Mouse (Mus musculus) embryo, embryonic 11 days (tissue): ENCODE data around the gene Sirt4.
"Not testable (repeated sequence)": the region's sequence is repeated elsewhere in the genome, so short reads cannot be mapped to it uniquely, and the experiment has no call there.

Source experiments
- DNase-seq: peaks from one replicate; pipeline ENCODE4 v3.0.0-alpha.2; 2015

The Sirt4 gene

GRCm38 (mm10) chr5:115514896-115515587, 30.5 kb upstream of the Sirt4 start:
- DNase-seq, result no peak

DNA sequence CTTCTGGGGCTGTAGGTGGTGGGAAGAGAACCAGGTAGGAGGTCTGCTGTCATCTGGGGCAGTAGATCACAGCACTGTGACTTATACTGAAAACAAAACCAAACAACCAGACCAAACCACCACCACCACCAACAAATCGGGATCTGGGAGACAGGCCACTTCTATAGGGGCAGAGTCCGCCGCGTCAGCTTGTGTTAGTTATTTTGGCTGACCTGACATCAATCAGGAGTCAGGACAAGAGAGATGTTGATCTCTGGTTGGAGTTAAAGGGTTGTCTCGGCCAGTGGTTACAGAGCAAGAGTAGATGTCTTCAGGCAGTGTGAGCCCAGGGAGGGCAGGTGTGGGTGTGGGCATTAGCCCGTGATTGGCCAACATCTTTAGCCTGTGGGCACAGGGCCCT, 29.8 kb upstream of the Sirt4 start:
- no peak for DNase-seq

DNA sequence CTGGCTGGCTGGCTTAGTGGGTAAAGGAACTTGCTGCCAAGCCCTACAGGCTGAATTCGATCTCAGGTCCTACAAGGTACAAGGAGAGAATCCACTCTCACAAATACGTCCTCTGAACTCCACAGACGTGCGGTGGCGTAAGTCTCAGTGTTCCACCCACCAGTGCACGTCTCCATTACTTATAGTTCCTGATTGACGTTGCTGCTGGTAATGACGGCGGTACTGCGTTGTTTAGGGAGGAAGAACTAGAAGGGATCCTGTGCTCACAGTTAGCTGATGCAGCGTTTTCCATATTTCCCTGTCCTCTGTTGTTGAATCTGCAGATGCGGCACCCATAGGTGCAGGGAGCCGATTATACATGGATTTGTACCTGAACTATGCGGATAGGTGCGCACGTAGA, 29.2 kb upstream of the Sirt4 start:
- no peak for DNase-seq

- DNase-seq, result no peak
Measured at GRCm38 (mm10) chr5:115513246-115513645, 28.7 kb upstream of the Sirt4 start.

- DNase-seq, result no peak
Measured at GRCm38 (mm10) chr5:115512375-115512774, 27.9 kb upstream of the Sirt4 start.

DNA sequence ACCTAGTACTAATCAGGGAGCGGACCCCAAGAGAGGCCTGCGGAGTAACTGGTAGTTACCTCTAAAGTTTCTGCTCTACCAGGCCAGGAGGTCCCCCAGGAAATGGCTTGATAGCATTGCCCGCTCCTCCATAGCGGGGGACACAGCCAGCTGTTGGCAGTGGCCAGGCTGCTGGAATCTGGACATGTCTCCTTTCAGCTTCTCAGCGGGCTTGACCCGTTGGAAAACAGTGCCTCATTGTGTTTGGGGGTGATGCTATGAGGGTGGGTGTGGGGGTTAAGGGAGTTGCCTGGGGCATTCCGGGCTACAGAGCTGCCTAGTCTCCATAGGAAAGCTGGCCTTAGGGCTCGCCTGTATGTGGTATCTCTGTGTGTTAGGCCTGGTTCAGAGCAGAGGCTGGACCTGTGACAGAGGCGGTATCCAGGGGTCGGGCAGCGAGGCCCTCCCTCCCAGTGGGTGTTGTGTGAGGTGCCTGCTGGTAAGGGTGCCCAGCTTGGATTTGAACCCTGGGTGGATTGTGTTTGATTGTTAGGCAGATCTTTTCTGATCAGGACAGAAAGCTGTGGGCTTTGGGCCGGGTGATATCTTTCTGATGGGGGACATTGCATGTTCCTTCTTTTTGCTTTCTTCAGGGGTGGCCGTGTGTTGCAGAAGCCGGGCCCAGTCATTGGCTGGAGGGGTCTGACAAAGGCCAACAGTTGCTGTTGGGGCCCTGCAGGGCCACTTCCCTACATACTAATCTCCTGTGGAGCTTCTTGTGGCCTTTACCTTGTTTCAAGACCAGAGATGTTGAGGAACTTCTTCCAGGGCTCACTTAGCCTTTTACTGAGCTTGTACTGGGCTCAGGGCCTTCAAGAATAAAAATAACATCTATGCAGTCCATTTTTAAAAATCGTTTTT, 25.5 kb upstream of the Sirt4 start:
- no peak for DNase-seq

DNA sequence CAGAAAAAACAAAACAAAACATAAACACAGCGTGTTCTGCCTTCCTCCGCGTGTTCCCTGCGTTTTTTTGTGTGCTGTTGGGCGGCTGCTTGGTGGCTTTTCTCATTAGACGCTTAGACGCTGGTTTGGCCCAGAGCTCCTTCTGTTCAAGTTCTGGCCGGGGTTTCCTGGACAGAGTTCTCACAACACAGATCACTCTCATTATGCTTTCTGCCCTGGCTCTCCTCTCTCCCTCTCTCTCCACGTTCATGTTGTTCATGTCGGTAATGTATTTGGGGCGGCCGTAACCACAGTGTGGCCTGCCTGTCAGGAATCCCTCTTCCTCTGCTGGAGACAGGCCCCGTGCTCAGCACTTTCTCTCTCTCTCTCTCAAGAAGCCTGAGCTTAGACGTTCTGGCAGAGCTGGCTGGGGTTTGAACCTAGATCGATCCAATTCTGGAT, 24.8 kb upstream of the Sirt4 start:
- DNase-seq, result no peak

DNA sequence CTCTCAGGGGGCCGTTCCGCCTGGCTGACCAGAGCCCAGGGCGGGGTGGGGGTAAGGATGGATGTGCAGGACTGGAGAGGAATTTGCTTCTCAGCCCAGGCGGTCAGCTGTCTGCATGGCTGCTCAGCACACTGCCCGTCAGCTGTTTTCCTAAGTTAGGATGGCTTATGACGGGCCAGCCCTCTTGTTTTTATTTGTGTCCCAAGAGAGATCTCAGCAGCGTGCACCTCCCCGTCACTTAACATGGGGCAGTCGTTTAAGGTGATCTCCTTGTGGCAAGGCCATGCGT, 24.3 kb upstream of the Sirt4 start:
- peak; percentile 57 for DNase-seq

- no peak for DNase-seq
Measured at GRCm38 (mm10) chr5:115507981-115508858, 23.7 kb upstream of the Sirt4 start.

DNA sequence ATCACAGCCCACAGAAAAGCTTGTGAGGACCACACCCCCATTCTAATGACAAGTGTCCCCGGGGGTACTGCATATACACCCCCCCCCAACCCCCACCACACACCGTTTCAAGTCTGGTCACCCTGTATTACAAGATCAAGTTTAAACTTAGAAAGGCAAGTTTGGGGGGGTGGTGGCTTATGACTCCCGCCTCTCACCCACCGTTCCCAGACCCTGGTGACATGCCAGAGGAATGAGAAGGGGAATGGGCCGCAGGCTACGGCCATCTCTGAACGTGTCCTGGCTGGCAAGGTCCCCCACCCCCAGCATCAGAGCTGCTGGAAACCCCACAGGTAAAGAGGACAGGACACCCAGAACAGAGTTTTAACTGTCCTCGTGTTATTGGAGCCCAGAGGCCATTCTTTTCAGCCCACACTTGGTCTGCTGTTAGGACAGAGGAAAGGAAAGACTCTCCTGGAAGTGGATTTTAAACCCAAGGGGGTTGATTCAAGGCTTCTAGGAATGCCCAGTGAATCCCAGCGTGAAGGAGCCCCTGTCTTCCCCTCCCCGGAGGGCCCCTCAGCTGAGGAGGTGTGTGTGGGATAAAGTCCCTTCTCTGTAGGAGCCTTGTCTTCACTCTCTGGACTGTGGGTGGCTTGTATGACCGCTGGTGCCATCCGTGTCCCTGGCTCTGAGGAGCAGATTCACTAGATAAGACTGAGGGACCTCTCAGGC, 22.9 kb upstream of the Sirt4 start:
- no peak for DNase-seq

DNA sequence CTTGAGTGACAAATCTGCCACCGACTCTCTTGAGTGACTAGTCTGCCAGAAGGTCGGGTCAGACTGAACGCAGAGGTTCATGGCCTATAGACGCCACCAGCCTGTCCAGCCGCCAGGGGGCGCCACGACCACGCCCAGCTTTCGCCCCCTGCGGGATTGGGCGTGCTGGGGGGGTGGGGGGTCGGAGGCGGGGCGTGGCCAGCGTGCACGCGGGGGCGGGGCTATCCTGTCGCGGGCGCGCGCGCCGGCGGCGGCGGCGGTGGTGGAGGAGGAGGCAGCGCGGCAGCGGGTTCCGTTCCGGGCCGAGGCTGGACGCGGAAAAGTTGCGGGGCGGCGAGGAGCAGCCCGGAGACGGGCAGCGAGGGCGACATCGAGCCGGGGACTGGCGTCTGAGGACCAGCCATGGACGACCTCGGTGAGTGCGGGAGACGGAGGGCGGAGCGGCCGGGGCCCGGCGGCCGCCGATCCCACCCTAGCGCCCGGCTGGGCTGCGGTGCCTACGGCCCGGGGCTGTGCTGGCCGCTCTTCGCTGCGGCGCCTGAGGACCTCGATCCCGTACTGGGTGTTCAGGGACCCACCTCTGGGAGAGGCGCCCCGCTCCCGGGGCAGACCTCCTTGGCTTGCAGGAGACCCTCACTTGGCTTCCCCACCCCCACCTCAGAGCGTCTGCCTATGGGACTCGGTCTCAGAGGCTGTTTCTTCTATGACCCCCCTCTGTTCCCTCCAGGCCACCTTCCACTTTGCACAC, 22.1 kb upstream of the Sirt4 start, which contains the start of gene Pxn:
Gene Pxn, plus strand, starts transcription at position 223 of the 748 bp plus-strand sequence.
- DNase-seq, result peak; percentile 94

GRCm38 (mm10) chr5:115505617-115506016, 21.1 kb upstream of the Sirt4 start:
- DNase-seq, result not testable (repeated sequence)

DNA sequence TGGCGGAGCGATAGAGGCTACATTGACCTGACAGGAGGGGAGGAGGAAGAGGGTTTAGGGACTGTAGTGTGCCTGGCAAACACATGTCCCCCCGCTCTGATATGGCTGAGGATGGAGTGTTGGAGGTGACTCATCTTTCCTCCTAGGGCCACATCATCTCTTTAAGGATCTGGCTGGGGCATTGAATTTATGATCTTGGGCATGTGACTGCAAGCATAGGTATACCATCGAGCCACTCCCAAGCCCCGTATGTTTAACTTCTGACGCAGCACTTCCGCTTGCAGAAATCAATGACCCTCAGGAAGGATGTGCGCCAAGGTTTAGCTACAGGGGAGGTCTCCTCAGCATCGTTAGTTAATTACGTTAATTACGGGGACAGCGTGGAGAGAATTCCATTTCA, 18.5 kb upstream of the Sirt4 start:
- DNase-seq, result no peak

DNA sequence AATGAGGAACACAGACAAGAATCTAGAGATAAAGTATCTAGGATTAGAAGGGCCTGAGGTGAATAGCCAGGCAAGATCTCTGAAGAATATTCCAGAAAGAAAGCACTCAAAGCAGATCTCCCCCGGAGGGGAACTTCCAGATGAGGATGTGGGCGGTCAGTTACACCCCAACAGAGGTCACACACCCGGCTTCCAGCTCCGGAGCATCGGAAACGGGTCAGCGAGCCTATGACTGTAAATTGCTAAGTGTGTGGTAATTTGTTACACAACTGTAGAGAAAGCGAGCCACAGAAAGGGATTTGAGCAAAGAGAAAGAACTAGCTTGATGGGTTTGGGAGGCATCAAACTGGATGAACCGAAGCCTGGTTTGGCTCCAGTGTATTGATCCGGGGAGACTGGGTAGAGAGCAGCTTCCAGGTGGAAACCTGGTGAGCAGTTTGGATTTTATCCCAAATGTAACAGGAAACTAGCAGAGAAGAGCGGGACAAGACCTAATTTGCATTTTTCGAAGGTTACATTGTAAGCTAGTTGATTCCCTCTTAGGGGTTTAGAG, 15.9 kb upstream of the Sirt4 start:
- DNase-seq, result no peak

GRCm38 (mm10) chr5:115498307-115499240, 14.0 kb upstream of the Sirt4 start:
- no peak for DNase-seq

- DNase-seq, result no peak
Measured at GRCm38 (mm10) chr5:115497033-115497432, 12.5 kb upstream of the Sirt4 start.

GRCm38 (mm10) chr5:115495618-115496017, 11.1 kb upstream of the Sirt4 start:
- DNase-seq, result not testable (repeated sequence)

- DNase-seq, result no peak
Measured at GRCm38 (mm10) chr5:115493441-115493840, 8.9 kb upstream of the Sirt4 start.

DNA sequence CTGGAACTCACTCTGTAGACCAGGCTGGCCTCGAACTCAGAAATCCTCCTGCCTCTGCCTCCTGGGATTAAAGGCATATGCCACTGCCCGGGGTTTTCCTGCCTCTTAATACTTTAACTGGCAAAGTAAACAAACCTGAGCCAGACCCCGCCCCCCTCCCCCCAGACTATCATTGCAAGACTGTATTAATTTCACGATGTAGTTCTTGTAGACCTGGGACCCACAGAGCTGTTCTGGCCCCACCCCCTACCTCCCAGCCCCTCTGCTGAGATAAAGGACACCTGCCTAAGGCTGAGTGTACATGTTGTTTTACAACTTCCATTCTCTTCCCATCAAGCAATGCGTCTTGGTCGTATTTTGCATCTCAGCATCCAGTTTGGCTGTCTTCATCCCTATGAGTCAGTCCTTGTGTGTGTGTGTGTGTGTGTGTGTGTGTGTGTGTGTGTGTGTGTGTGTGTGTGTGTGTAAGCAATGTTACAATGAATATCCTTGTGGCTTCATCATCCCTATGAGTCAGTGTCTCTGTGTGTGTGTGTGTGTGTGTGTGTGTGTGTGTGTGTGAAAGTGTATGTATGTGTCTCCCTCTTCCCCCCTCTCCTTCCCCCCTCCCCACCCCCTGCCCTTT, 8.3 kb upstream of the Sirt4 start:
- no peak for DNase-seq
